Mouse (Mus musculus): Measurements from ENCODE around the gene Olfr761.
"Not testable (repeated sequence)": the region's sequence is repeated elsewhere in the genome, so short reads cannot be mapped to it uniquely, and the experiment has no call there.

Gene Olfr761

GRCm38 (mm10) chr17:37952979-37953378 is at the start of gene Olfr761:
TSS of gene Olfr761 (minus strand) at chr17:37953079.
- no peak for DNase-seq (ENCODE audit: low read depth, low spot score)

GRCm38 (mm10) chr17:37995635-37996307 is 42.9 kb upstream of the Olfr761 start:
- DNase-seq (ENCODE audit: low read depth, low spot score), result no peak

GRCm38 (mm10) chr17:37990453-37990961 is 37.6 kb upstream of the Olfr761 start:
- DNase-seq (ENCODE audit: low read depth, low spot score), result no peak

GRCm38 (mm10) chr17:37973591-37973990 is 20.7 kb upstream of the Olfr761 start:
- DNase-seq (ENCODE audit: low read depth, low spot score), result no peak

- DNase-seq (ENCODE audit: low read depth, low spot score), result no peak
These were observed 32.6 kb downstream of the Olfr761 start, which contains the start of gene Olfr128 for GRCm38 (mm10) chr17:37920248-37920647. TSS of gene Olfr128 (plus strand) at chr17:37920548.

GRCm38 (mm10) chr17:37906821-37907220 is 46.1 kb downstream of the Olfr761 start:
- DNase-seq (ENCODE audit: low read depth, low spot score), result not testable (repeated sequence)

Data from CD4-positive helper T cell, adult 2 months (primary cell).